Mouse (Mus musculus) testis, adult 2 months (tissue): Measurements from ENCODE around the gene Nacc1. TPM values are rescaled to one million over a fixed set of nuclear protein-coding genes. Genes with fewer than 3 reads are reported as not detected.

Source experiments
- H3K27ac ChIP-seq: fragments of 200-500 bp; 2 replicates; pipeline ENCODE4 v1.5.1; 2012; ENCODE audit warnings: low read depth, low read length; ENCODE audit not compliant: control insufficient read depth, insufficient read depth
- H3K27me3 ChIP-seq: fragments of 200-500 bp; 2 replicates; pipeline ENCODE4 v1.6.1; 2012; ENCODE audit warnings: mild to moderate bottlenecking, low read length, moderate library complexity; ENCODE audit not compliant: control insufficient read depth, insufficient read depth
- H3K36me3 ChIP-seq: fragments of 200-500 bp; 2 replicates; pipeline ENCODE4 v1.6.1; 2012; ENCODE audit warnings: mild to moderate bottlenecking, low read length; ENCODE audit not compliant: control insufficient read depth, insufficient read depth
- H3K4me1 ChIP-seq: fragments of 200-500 bp; 2 replicates; pipeline ENCODE4 v1.6.1; 2012; ENCODE audit warnings: low read length; ENCODE audit not compliant: control insufficient read depth, insufficient read depth
- H3K4me3 ChIP-seq: fragments of 200-500 bp; 2 replicates; pipeline ENCODE4 v1.5.1; 2012; ENCODE audit warnings: low read depth, mild to moderate bottlenecking, low read length, moderate library complexity, mixed read lengths; ENCODE audit not compliant: control insufficient read depth
- CTCF ChIP-seq: fragments of 200-500 bp; IDR thresholded peaks from 2 replicates; pipeline ENCODE4 v1.5.1; 2012; ENCODE audit warnings: low read depth, mild to moderate bottlenecking, inconsistent platforms, low read length, moderate library complexity; ENCODE audit not compliant: control insufficient read depth, insufficient read depth, insufficient replicate concordance
- POLR2A ChIP-seq: fragments of 200-500 bp; IDR thresholded peaks from 2 replicates; pipeline ENCODE4 v1.6.1; 2012; ENCODE audit warnings: low read depth, mild to moderate bottlenecking, inconsistent platforms, low read length, moderate library complexity; ENCODE audit not compliant: control insufficient read depth
- polyA plus RNA-seq: library from polyadenylated mRNA; depleted of rRNA; stranded (reverse); fragments of >200 nt; gene quantifications from 2 replicates; pipeline ENCODE4 v1.2.3, GENCODE M21; 2012

Gene Nacc1
- polyA plus RNA-seq, 1 experiment: 27.5 TPM

GRCm38 (mm10) chr8:84640010-84640588 is 47.6 kb downstream of the Nacc1 start:
- TF ChIP-seq POLR2A (no peak), CTCF (no peak)
- Histone ChIP-seq H3K4me3 (no peak overlapping the region), H3K27ac (no peak overlapping the region), H3K27me3 (no peaks in the 10 kb centered on the region), H3K4me1 (peaks cover 5% of the 10 kb centered on the region), H3K36me3 (no peaks in the 10 kb centered on the region)

- peaks cover 5% of the 10 kb centered on the region for H3K4me1 ChIP-seq
- peak overlapping the region; percentile 43 for H3K27ac ChIP-seq
- peak overlapping the region; percentile 85 for H3K4me3 ChIP-seq
- no peaks in the 10 kb centered on the region for H3K36me3 ChIP-seq
- peak; percentile 48 for TF ChIP-seq POLR2A
- TF ChIP-seq CTCF: peak; percentile 79
- no peaks in the 10 kb centered on the region for H3K27me3 ChIP-seq
Measured at GRCm38 (mm10) chr8:84639162-84640009, 48.3 kb downstream of the Nacc1 start.

- Histone ChIP-seq H3K4me3 (peak overlapping the region; percentile 85), H3K4me1 (peaks cover 5% of the 10 kb centered on the region), H3K36me3 (no peaks in the 10 kb centered on the region), H3K27ac (no peak overlapping the region), H3K27me3 (no peaks in the 10 kb centered on the region)
- no peak for TF ChIP-seq POLR2A
Measured at GRCm38 (mm10) chr8:84638555-84639161, 49.0 kb downstream of the Nacc1 start.

GRCm38 (mm10) chr8:84637946-84638554 is 49.6 kb downstream of the Nacc1 start:
- peak overlapping the region; percentile 65 for H3K4me3 ChIP-seq
- no peak for TF ChIP-seq CTCF
- TF ChIP-seq POLR2A: no peak
- no peak overlapping the region for H3K27ac ChIP-seq
- H3K4me1 ChIP-seq: peaks cover 5% of the 10 kb centered on the region
- no peaks in the 10 kb centered on the region for H3K27me3 ChIP-seq
- H3K36me3 ChIP-seq: no peaks in the 10 kb centered on the region

GRCm38 (mm10) chr8:84636051-84636691 is 51.5 kb downstream of the Nacc1 start:
- Histone ChIP-seq H3K4me3 (no peak overlapping the region), H3K27me3 (no peaks in the 10 kb centered on the region), H3K4me1 (peaks cover 5% of the 10 kb centered on the region), H3K27ac (no peak overlapping the region), H3K36me3 (no peaks in the 10 kb centered on the region)
- TF ChIP-seq POLR2A (no peak), CTCF (no peak)

DNA sequence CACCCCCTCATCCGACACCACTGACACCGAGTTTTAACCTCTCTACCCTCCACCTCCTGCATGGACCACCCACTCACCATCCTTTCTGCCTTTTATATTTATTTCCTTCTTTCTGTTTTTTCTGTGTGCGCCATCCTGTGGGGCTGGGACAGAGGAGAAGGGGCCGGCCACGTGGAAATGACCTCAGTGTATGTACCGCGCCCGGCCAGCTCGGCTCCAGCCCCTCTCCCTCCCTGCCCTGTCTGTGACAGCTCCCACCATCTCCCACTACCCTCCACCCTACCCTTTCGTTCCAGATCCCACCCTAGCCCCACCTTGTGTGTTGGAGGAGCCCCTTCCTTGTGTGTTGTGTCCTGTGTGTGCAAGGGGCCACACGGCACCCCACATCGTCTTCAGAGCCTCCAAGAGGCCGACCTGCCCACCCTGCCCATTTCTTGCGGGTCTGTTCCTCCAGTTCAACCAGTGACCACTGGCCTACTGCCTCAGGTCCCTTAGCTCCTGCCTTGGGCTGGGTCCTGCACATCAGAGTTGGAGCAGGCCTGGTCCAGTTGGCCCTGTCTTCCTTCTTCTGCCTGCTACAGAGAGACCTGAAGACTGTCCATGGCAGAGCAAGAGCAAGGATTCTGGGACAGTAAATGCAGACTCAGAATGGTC is 52.1 kb downstream of the Nacc1 start:
- Histone ChIP-seq H3K36me3 (no peaks in the 10 kb centered on the region), H3K27ac (no peak overlapping the region), H3K4me1 (peaks cover 5% of the 10 kb centered on the region), H3K4me3 (no peak overlapping the region), H3K27me3 (no peaks in the 10 kb centered on the region)
- TF ChIP-seq CTCF (no peak), POLR2A (no peak)
